Mouse (Mus musculus): ENCODE measurements around the gene AI464131. TPM values are rescaled to one million over a fixed set of nuclear protein-coding genes. Genes with fewer than 3 reads are reported as not detected.
"Not testable (repeated sequence)": the region's sequence is repeated elsewhere in the genome, so short reads cannot be mapped to it uniquely, and the experiment has no call there.

The AI464131 gene
- polyA plus RNA-seq, 1 experiment, result 8.0 TPM

DNA sequence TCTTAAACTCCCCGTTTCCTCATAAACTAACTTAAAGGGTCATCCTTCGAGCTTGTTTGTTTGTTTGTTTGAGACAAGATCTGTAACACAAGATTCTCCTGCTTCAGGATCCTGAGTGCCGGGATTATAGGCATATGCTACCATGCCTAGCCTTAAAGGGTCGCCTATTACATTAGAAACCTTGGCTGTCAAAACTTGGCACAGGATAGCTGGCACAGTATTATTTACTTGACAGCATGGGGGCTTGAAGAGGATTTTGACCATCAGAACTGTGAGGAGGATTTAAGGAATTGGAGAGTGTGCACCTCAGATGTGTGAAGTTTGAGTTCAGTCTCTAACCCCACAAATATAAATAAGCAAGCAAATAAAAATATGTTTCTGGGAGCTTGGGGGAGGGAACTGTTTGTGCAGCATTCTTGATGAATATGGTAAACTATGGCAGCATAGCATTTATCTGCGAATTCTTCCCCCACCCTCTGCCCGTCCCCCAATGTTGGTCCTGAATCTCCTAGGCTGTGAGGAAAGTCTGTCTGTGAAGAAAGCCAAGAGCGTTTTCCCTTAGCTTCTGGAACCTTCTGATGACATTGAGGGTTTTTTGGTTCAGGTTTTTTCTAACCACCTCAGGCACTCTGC, 32.7 kb downstream of the AI464131 start:
- no peak for DNase-seq (ENCODE audit: low spot score)

DNA sequence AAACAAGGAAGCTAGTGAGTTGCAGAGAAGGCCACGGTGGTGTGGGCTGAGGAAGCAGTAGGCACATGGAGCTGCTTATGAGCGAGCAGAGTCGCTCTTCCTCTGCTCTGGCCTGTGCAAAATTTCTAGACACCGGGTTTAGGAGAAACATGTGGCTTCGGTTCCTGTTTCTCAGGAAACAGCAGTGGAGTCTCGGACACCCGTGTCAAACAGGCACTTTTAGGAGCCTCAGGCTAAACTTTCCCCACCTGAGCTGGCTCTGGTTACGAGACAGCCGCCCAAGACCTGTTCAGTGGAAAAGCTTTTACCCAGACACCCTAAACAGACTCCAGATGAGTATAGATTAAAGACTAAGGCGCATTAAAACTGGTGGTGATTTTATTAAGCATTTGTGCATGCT, 33.7 kb downstream of the AI464131 start:
- DNase-seq (ENCODE audit: low spot score), result no peak

DNA sequence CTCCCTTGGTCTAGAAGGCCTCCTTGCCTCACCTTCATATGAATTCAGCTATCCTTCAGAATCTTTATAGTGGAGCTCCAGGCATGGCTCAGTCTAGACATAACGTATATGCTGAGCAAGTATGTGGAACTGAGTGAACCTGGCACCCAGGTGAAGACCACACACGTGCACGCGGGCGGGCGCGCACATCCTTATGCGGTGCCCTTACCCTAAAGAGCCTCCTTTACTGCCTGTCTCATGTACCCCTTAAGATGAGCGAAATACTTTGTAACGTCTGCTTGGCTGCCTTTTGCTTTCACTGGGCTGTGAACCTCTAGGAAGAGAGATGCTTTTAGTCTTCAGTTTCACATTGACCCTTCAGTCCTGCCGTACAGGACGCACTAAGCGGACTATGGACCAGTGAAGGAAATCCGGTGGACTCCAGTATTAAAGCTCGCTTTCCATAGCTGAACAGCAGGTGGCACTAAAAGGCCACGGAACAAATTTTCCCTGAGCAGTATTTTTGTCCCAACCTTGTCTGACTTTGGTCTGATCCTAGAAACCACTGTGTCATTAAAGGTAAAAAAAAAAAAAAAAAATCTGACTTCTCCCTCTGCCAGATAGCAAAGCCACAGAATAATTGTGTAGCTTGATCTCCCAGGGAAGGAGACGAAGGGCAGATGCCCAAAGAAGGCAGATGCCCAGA, 34.3 kb downstream of the AI464131 start:
- no peak for DNase-seq (ENCODE audit: low spot score)

DNA sequence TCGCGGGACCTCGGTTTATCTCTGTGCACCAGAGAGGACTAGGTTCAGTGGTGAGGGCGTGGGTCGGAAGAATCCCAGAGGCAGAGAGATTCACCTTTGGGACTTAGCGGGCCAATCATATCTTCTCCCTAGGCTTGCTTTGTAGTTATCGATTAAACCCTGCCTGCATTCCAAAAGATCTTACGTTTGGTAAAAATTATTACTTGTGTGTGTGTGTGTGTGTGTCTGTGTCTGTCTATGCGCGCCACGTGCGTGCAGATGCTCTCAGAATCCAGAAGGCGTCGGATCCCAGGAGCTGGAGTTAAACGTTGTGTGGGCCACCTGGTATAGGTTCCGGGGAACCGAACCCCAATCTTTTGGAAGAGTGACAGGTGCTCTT, 37.6 kb downstream of the AI464131 start:
- DNase-seq (ENCODE audit: low spot score), result no peak

DNA sequence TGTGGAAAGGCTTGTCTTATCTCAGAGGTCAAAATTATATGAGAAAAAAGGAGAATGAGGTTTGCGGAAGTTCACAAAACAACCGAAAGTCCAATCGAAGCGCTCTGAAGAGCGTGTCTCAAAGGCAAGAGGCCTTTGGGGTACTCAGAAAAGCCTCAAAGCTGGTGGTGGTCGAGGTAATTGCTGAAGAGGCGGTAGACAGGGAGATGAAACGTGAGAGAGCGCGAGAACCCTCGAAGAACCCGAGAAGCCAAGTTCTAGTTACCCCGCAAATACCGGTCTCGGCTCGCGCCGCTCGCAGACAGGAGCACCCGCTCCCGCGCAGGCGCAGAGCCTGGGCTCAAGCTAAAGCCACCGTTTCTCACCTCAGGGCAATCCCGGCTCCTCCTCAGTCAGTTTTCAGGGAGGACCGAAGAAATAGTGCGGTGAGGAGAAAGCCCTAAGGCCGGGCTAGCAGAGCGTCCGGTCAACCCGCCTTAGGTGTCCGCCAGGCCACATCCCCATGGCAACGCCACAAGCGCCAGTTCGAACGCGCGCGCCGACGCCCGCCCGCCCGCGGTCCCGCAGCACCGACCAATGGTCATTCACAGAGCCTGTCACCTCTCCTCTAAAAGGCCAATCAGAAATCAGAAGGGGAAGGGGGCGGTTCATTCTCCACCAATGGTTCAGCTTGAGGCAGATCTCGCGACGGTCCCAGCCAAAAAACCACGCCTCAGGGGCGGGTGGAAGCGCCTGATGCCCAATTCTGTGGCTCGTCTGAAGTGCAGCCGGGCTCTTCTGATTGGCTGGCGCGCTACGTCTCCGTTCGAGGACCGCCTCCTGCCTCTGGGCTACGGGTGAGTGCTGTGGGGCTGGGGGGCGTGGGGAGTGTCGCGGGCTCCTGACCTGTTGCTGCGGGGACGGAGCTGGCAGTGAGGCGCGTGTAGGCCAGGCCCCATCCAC, 38.3 kb downstream of the AI464131 start, which contains the start of the genes Kif24 and Nudt2:
TSS of gene Kif24 (minus strand) at position 543 of the 942 bp plus-strand sequence.
TSS of gene Nudt2 (plus strand) at position 807 of the 942 bp plus-strand sequence.
- DNase-seq (ENCODE audit: low spot score), result peak; percentile 89

DNA sequence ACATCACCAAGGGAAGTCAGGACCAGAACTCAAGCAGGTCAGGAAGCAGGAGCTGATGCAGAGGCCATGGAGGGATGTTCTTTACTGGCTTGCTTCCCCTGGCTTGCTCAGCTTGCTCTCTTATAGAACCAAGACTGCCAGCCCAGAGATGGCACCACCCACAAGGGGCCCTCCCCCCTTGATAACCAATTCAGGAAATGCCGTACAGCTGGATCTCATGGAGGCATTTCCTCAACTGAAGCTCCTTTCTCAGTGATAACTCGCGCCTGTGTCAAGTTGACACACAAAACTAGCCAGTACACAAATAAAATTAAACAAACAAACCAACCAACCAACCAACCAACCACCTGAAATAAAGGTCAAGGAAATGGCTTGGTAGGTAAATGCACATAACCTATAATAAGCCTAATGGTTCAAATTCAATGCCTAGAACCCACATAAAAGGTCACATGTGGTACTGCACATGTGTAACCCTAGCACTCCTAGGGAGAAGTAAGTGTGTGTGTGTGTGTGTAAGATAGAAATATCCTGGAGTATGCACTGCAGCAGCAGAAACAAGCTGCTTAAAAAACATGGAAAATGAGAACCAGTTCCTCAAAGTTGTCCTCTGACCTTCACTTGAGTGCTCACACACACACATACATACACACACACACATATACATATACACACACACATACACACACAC, 39.7 kb downstream of the AI464131 start:
- not testable (repeated sequence) for DNase-seq (ENCODE audit: low spot score)

DNA sequence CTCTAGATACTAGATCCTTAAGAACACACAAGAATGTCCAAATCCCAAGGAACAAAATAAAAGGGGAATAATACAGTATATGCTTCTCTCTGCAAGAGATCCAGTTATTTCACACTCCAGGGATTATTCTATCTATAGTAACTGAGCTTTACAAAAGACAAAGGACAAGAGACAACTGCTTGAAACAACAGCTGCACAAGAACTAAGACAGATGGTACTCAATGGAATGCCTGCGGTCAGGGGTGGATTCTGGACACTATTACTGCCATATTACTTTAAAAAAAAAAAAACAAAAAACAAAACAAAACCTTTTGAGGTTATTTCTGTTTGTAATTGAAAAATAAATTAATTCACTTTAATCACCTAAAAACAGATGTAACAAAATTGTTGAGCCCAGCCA, 42.2 kb downstream of the AI464131 start:
- no peak for DNase-seq (ENCODE audit: low spot score)

DNA sequence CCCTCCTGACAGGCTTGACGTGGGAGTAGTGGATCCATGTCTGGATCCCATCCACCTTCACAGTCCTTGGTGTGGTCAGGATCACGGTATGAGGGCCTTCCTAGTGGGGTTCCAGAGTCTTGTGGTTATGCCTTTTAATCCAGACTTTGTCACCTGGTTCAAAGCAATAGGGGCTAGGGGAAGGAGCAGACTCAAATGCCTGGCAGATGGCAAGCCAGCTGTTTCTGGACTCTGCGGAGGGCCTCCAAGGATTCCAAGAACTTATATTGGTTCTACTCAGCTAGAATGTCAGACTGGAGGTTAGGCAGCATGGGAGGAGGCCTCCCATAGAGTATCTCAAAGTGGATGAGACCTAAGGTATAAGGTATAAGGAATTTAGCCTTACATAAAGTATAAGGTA, 55.3 kb downstream of the AI464131 start:
- no peak for DNase-seq (ENCODE audit: low spot score)

Other genes starting within 250 kb of the AI464131 start
- 19.0 and 30.8 TPM in 2 replicates for gene Ubap2, start 227.9 kb downstream of the AI464131 start, polyA plus RNA-seq (2012; rRNA removed)
- gene Dcaf12, start 188.2 kb downstream of the AI464131 start, polyA plus RNA-seq (2012; rRNA removed), result 37.1 and 38.5 TPM in 2 replicates
- 47.2 and 52.7 TPM in 2 replicates for gene Ubap1, start 154.1 kb downstream of the AI464131 start, polyA plus RNA-seq (2012; rRNA removed)
- 0.53 and 0.61 TPM in 2 replicates for gene Kif24, start 38.2 kb downstream of the AI464131 start, polyA plus RNA-seq (2012; rRNA removed)
- 29.5 and 34.6 TPM in 2 replicates for gene Nudt2, start 37.9 kb downstream of the AI464131 start, polyA plus RNA-seq (2012; rRNA removed)
- 0.10 and 0.22 TPM in 2 replicates for gene 1110017D15Rik, start 14.3 kb upstream of the AI464131 start, polyA plus RNA-seq (2012; rRNA removed)
- 20.9 and 21.3 TPM in 2 replicates for gene Fam219a, start 66.5 kb upstream of the AI464131 start, polyA plus RNA-seq (2012; rRNA removed)
- gene Dnaic1, start 66.7 kb upstream of the AI464131 start, polyA plus RNA-seq (2012; rRNA removed), result 85.3 and 93.8 TPM in 2 replicates
- gene Enho, start 137.2 kb upstream of the AI464131 start, polyA plus RNA-seq (2012; rRNA removed), result 165 and 187 TPM in 2 replicates
- 28.6 and 49.0 TPM in 2 replicates for gene Cntfr, start 194.0 kb upstream of the AI464131 start, polyA plus RNA-seq (2012; rRNA removed)
- gene Il11ra1, start 196.9 kb upstream of the AI464131 start, polyA plus RNA-seq (2012; rRNA removed), result 77.4 and 78.3 TPM in 2 replicates
- gene Rpp25l, start 210.5 kb upstream of the AI464131 start, polyA plus RNA-seq (2012; rRNA removed), result 32.6 and 40.5 TPM in 2 replicates
- gene Dctn3, start 220.1 kb upstream of the AI464131 start, polyA plus RNA-seq (2012; rRNA removed), result 68.8 and 98.7 TPM in 2 replicates
- gene Arid3c, start 228.1 kb upstream of the AI464131 start, polyA plus RNA-seq (2012; rRNA removed), result 1.3 and 1.9 TPM in 2 replicates